Mouse (Mus musculus) C2C12 (cell line): ENCODE measurements around the gene Fgf14. TPM values are rescaled to one million over a fixed set of nuclear protein-coding genes. Genes with fewer than 3 reads are reported as not detected.
"Not testable (repeated sequence)": the region's sequence is repeated elsewhere in the genome, so short reads cannot be mapped to it uniquely, and the experiment has no call there.

Experiments used
- H3K27me3 ChIP-seq: one replicate; pipeline ENCODE4 v1.6.1; 2011; ENCODE audit not compliant: control insufficient read depth, insufficient read depth, insufficient read length
- H3K36me3 ChIP-seq: one replicate; pipeline ENCODE4 v1.6.1; 2011; ENCODE audit not compliant: control insufficient read depth, insufficient read depth
- H3K4me3 ChIP-seq: one replicate; pipeline ENCODE4 v1.5.1; 2011; ENCODE audit warnings: mild to moderate bottlenecking, control low read depth; ENCODE audit not compliant: poor library complexity, insufficient read depth, severe bottlenecking
- H3K79me2 ChIP-seq: one replicate; pipeline ENCODE4 v1.6.1; 2011; ENCODE audit not compliant: control insufficient read depth, insufficient read depth
- H3K79me3 ChIP-seq: one replicate; pipeline ENCODE4 v1.6.1; 2011; ENCODE audit warnings: low read depth, control low read depth
- H3ac ChIP-seq: one replicate; pipeline ENCODE3; 2011; ENCODE audit warnings: low read depth; ENCODE audit not compliant: control insufficient read depth, insufficient read length
- CEBPB ChIP-seq: IDR thresholded peaks from one replicate; pipeline ENCODE4 v1.6.1; 2011; ENCODE audit warnings: low read depth, mild to moderate bottlenecking, control low read depth, moderate library complexity
- CTCF ChIP-seq: IDR thresholded peaks from one replicate; pipeline ENCODE4 v1.5.1; 2011; ENCODE audit not compliant: control insufficient read depth, insufficient read depth, insufficient read length
- FOSL1 ChIP-seq: IDR thresholded peaks from one replicate; pipeline ENCODE4 v1.8.0; 2011; ENCODE audit warnings: mild to moderate bottlenecking, low read length; ENCODE audit not compliant: poor library complexity, insufficient read depth, severe bottlenecking
- MAX ChIP-seq: IDR thresholded peaks from one replicate; pipeline ENCODE4 v1.6.1; 2011; ENCODE audit warnings: mild to moderate bottlenecking, control low read depth
- MYOD1 ChIP-seq: IDR thresholded peaks from one replicate; pipeline ENCODE4 v1.6.1; 2011; ENCODE audit warnings: low read depth; ENCODE audit not compliant: control insufficient read depth, insufficient read length
- MYOG ChIP-seq: IDR thresholded peaks from one replicate; pipeline ENCODE4 v1.6.1; 2011; ENCODE audit not compliant: control insufficient read depth, insufficient read length; ENCODE audit errors: extremely low read depth
- USF1 ChIP-seq: IDR thresholded peaks from one replicate; pipeline ENCODE4 v1.6.1; 2011; ENCODE audit warnings: low read depth, mild to moderate bottlenecking, control low read depth, moderate library complexity
- polyA plus RNA-seq: library from polyadenylated mRNA; unstranded; fragments of >200 nt; fragmentation: generic; extraction: Trizol; gene quantifications from one replicate; pipeline ENCODE4 v1.2.1, GENCODE M21; 2012; ENCODE audit warnings: missing spikeins

Fgf14 gene
- polyA plus RNA-seq, 1 experiment: not detected

- no peaks in the 10 kb centered on the region for H3K79me3 ChIP-seq
- H3K36me3 ChIP-seq: no peaks in the 10 kb centered on the region
- no peak overlapping the region for H3ac ChIP-seq
- no peaks in the 10 kb centered on the region for H3K79me2 ChIP-seq
- no peaks in the 10 kb centered on the region for H3K27me3 ChIP-seq
- H3K4me3 ChIP-seq: no peak overlapping the region
- TF ChIP-seq MYOD1: no peak
- no peak for TF ChIP-seq MYOG
- TF ChIP-seq USF1: no peak
- TF ChIP-seq CEBPB: no peak
- TF ChIP-seq MAX: no peak
- no peak for TF ChIP-seq FOSL1
- TF ChIP-seq CTCF: no peak
These were observed 632.9 kb downstream of the Fgf14 start for GRCm38 (mm10) chr14:124044016-124044415.

DNA sequence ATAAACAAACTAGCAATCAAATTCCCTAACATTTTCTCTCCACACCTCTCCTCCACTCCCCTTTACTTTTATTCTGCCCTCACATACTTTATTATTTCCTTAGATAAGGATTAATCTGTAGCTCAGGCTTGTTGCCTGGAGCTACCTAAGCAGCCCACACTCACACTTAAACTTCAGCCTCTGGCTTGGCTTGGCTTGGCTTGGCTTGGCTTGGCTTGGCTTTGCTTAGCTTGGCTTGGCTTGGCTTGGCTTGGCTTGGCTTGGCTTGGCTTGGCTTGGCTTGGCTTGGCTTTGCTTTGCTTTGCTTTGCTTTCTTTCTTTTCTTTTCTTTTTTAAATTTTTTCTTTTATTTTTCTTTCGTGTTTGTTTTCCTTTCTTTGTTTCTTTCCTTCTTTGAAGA is 636.3 kb downstream of the Fgf14 start:
- H3ac ChIP-seq: no peak overlapping the region
- no peaks in the 10 kb centered on the region for H3K79me3 ChIP-seq
- TF ChIP-seq CEBPB: no peak
- TF ChIP-seq CTCF: no peak
- no peak for TF ChIP-seq MYOG
- no peak for TF ChIP-seq FOSL1
- TF ChIP-seq USF1: no peak
- no peaks in the 10 kb centered on the region for H3K79me2 ChIP-seq
- no peak overlapping the region for H3K4me3 ChIP-seq
- no peaks in the 10 kb centered on the region for H3K27me3 ChIP-seq
- H3K36me3 ChIP-seq: no peaks in the 10 kb centered on the region

DNA sequence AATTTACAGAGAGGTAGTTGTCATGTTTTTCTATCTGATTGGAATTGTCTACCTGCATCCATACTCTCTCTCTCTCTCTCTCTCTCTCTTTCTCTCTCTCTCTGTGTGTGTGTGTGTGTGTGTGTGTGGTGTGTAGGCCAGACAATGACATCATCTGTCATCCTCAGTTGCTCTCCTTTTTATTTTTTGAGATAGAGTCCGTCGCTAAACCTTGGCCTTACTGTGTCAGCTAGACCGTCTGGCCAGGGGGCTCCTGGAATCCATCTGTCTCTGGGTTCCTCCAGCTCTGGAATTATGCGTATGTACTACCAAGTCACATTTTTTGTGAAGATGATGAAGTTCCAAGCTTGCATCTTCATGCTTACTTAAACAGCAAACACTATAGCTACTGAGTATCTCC is 639.5 kb downstream of the Fgf14 start:
- H3ac ChIP-seq: no peak overlapping the region
- H3K36me3 ChIP-seq: no peaks in the 10 kb centered on the region
- no peaks in the 10 kb centered on the region for H3K27me3 ChIP-seq
- no peaks in the 10 kb centered on the region for H3K79me2 ChIP-seq
- no peaks in the 10 kb centered on the region for H3K79me3 ChIP-seq
- no peak for TF ChIP-seq CTCF
- TF ChIP-seq USF1: no peak
- TF ChIP-seq MYOG: no peak
- no peak for TF ChIP-seq FOSL1
- no peak for TF ChIP-seq CEBPB
- TF ChIP-seq MYOD1: no peak
- TF ChIP-seq MAX: no peak
- H3K4me3 ChIP-seq: no peak overlapping the region

GRCm38 (mm10) chr14:124036575-124037205 is 640.2 kb downstream of the Fgf14 start:
- TF ChIP-seq CEBPB (no peak), CTCF (no peak), MAX (no peak), USF1 (no peak), FOSL1 (no peak), MYOD1 (no peak), MYOG (no peak)
- Histone ChIP-seq H3K79me3 (no peaks in the 10 kb centered on the region), H3K4me3 (no peak overlapping the region), H3K27me3 (no peaks in the 10 kb centered on the region), H3ac (no peak overlapping the region), H3K36me3 (no peaks in the 10 kb centered on the region), H3K79me2 (no peaks in the 10 kb centered on the region)

DNA sequence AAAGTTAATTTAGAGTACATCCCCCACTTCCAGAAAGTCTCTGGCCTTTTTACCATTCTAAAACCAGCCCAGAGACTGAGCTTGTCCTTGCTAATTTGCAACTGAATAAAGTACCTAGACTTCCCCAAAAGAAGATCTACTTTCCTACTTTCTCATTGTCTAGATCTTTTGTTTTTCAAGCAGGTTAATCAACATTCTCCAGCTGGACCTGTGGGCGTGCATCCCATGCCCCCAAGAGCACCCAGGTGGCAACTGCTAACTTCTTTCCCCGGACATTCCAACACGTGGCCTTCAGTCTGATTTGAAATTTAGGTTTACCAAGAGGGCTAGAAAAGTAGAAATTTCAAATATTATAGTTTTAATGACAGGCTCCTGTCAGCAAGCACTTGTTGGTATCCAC is 643.6 kb downstream of the Fgf14 start:
- not testable (repeated sequence) for H3K79me2 ChIP-seq, H3K36me3 ChIP-seq, H3ac ChIP-seq, H3K79me3 ChIP-seq, H3K27me3 ChIP-seq, H3K4me3 ChIP-seq

GRCm38 (mm10) chr14:124027886-124028670 is 648.8 kb downstream of the Fgf14 start:
- no peaks in the 10 kb centered on the region for H3K36me3 ChIP-seq
- H3K4me3 ChIP-seq: no peak overlapping the region
- H3ac ChIP-seq: no peak overlapping the region
- H3K79me3 ChIP-seq: no peaks in the 10 kb centered on the region
- H3K79me2 ChIP-seq: no peaks in the 10 kb centered on the region
- H3K27me3 ChIP-seq: no peaks in the 10 kb centered on the region
- TF ChIP-seq MYOD1 (no peak), FOSL1 (no peak), CTCF (no peak), CEBPB (no peak), MYOG (no peak), USF1 (no peak), MAX (no peak)
